Mouse (Mus musculus): ENCODE measurements around the gene Gli1. TPM values are rescaled to one million over a fixed set of nuclear protein-coding genes. Genes with fewer than 3 reads are reported as not detected.

Gli1 gene
- polyA plus RNA-seq (2015; fragmentation: Nextera tagmentation; extraction: Ambion mirVana): 3.3 and 4.1 TPM in 2 replicates

DNA sequence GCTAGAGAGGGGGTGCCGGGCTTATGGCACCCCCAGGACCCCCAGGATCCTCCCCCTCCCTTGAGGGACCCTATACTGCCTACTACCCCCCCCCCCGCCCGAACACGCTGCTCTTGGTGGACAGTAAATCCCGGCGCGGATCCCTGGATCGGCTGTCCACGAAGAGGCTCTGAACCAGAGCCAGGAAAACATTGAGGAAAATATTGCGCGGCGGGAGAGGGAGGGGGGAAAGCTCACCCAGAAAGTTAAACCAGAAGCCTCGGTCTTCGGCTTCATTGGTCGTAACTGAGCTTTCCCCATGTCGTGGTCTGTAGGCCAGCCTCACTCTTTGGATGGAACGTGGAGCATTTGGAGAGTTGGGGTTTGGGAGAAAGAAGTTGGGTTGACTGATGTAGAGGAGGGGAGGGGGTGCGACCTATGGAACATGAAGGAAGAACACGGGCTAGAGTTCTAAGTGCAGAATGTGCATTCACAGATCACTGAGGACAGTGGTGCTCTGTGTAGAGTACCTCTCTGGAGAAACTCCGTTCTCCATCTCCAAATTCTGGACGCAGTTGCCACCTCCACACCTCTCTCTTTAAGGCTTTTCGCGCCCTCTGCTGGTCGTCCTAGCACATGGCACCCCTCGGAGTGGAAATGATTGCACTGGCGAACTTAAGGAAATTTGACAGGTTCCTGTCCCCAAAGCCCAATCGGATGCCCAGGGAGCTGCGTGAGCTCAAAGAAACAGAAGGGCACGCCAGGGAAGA lies at the start of gene Gli1:
Gene Gli1, minus strand, starts transcription at position 84 of the 749 bp plus-strand sequence.
- H3K9me3 ChIP-seq (replicated peaks; ENCODE audit: low read length): no peaks in the 10 kb centered on the region
- H3K4me2 ChIP-seq (ENCODE audit: low read length): peak within 1 kb of the TSS; percentile 86
- 0 out of 2 replicates have a peak, but pooled peaks cover 7% of the 10 kb centered on the region for H3K27me3 ChIP-seq (ENCODE audit: insufficient read depth, low read length)
- WGBS: under 1% methylated on average over 29 of the region's 29 CpGs
- DNase-seq (ENCODE audit: low spot score) (peak; percentile 91), ATAC-seq (replicated peaks; ENCODE audit: low FRiP score, low read depth) (0 out of 2 replicates have a peak, but pooled peaks have one; percentile 17)
- H3K36me3 ChIP-seq (ENCODE audit: insufficient read depth, low read length): no peaks in the 10 kb centered on the region
- TF ChIP-seq CTCF (IDR thresholded peaks at IDR 0.05; ENCODE audit: low read depth): peak; percentile 94
- H3K9ac ChIP-seq (ENCODE audit: low read depth, low read length): peak within 1 kb of the TSS; percentile 50
- H3K27ac ChIP-seq: peak within 1 kb of the TSS; percentile 89
- peaks cover 7% of the 10 kb centered on the region; the same call in 1 of the 2 replicates for H3K4me1 ChIP-seq (replicated peaks; ENCODE audit: insufficient read depth, low read length)
- peak within 1 kb of the TSS; percentile 47 for H3K4me3 ChIP-seq (replicated peaks; ENCODE audit: low read depth, low read length)

DNA sequence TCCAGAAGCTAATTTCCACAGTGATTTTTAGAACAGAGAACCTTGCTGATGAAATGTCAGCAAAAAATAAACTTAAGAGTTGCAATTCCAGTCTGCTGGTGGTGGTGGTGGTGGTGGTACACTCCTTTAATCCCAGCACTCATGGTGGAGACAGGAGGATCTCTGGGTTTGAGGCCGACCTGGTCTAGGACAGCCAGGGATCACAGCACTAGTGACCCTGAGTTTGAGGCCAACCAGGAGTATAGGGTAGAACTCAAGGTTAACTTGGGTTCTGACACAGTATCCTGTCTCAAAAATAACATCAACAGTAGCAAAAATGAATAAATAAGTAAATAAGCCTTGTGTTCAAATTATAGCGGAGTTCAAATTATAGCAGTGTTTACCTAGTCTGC lies 40.0 kb upstream of the Gli1 start:
- H3K27me3 ChIP-seq (ENCODE audit: insufficient read depth, low read length): no peaks in the 10 kb centered on the region
- no peaks in the 10 kb centered on the region for H3K9me3 ChIP-seq (replicated peaks; ENCODE audit: low read length)
- H3K36me3 ChIP-seq (ENCODE audit: insufficient read depth, low read length): no peaks in the 10 kb centered on the region
- peaks cover 7% of the 10 kb centered on the region for H3K4me1 ChIP-seq (replicated peaks; ENCODE audit: insufficient read depth, low read length)
- H3K4me2 ChIP-seq (ENCODE audit: low read length): peak overlapping the region; percentile 68
- H3K27ac ChIP-seq: peak overlapping the region; percentile 97
- ATAC-seq (replicated peaks; ENCODE audit: low FRiP score, low read depth) (no peak), DNase-seq (ENCODE audit: low spot score) (peak; percentile 14)
- 51% methylated on average over 2 of the region's 2 CpGs for WGBS
- peak overlapping the region; percentile 98; the same call in 1 of the 2 replicates for H3K9ac ChIP-seq (ENCODE audit: low read depth, low read length)
- peak overlapping the region; percentile 70 for H3K4me3 ChIP-seq (replicated peaks; ENCODE audit: low read depth, low read length)
- no peak for TF ChIP-seq CTCF (IDR thresholded peaks at IDR 0.05; ENCODE audit: low read depth)

DNA sequence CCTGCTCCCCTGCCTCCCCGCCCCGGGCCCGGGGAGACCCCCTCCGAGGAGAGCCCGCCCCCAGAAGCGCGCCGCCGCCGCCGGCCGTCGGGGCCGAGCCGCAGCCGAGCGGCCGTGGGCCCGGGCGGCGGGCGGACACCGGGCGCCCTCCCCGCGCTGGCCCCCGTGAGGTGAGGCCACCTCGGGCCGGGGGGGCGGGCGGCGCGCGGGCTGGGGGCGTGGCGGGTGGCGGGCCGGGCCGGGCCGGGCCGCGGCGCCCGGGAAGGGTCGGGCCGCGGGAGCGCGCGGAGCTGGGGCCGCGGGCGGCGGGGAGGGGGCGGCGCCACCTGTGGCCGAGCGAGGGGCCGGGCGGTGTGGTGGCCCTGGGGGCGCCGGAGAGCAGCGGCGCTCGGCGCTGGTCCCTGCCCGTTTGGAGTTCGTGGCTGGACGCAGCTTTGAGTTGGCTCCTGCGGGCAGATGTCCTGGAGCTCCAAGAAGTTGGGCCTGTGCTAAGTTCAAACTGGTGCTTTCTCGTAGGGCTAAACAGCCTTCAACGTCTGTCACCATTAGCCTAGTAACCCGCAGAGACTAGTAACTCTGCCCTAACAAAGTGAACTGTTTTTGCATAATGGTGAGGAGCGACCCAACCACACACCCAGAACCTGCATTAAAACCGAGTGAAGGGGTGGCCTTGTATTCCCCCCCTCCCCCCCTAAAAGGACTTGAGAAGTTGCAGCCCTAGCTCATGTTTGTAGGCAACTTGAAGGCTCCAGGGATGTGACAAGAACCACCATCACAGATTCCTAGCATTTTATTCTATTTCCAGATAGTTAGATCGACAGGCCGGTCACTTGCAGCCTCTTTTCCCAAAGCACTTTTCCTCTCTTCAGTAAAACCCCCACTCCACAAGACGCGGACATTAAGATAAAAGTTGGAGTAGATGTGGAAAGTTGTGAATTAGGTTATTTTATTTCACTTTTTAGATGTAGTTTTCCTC lies 39.3 kb upstream of the Gli1 start:
- peak; percentile 28; the same call in 1 of the 2 replicates for TF ChIP-seq CTCF (IDR thresholded peaks at IDR 0.05; ENCODE audit: low read depth)
- peak; percentile 79 for DNase-seq (ENCODE audit: low spot score)
- Histone ChIP-seq H3K36me3 (ENCODE audit: insufficient read depth, low read length) (no peaks in the 10 kb centered on the region), H3K27me3 (ENCODE audit: insufficient read depth, low read length) (no peaks in the 10 kb centered on the region), H3K4me2 (ENCODE audit: low read length) (peak overlapping the region; percentile 68), H3K9me3 (replicated peaks; ENCODE audit: low read length) (no peaks in the 10 kb centered on the region), H3K9ac (ENCODE audit: low read depth, low read length) (peak overlapping the region; percentile 98), H3K4me3 (replicated peaks; ENCODE audit: low read depth, low read length) (peak overlapping the region; percentile 70), H3K27ac (peak overlapping the region; percentile 97), H3K4me1 (replicated peaks; ENCODE audit: insufficient read depth, low read length) (peaks cover 7% of the 10 kb centered on the region)
- under 1% methylated on average over 40 of the region's 79 CpGs for WGBS
- peak; percentile 83 for ATAC-seq (replicated peaks; ENCODE audit: low FRiP score, low read depth)

DNA sequence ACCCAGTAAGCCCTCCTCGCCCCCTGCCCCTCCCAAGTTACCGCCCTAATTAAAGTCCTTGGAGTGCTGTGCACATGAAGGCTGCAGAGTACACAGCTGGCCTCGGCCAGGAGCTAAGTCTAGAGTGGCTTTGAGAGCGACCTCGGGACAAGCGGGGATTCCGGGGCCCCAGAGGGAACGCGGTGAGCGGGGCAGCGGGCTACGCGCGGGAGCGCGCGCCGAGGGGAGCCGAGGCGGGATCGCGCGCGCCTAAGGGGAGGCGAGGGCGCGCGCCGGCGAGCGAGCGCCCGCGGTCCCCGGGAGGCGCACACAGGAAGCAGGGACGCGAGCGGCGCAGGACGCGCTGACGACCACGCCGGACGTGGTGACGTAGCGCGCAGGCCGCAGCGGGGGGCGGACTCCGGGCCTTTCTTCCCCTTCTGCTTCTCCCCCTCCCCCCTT lies 38.5 kb upstream of the Gli1 start, which contains the start of gene R3hdm2:
Gene R3hdm2, plus strand, starts transcription at position 77 of the 441 bp plus-strand sequence.
- peak; percentile 97 for DNase-seq (ENCODE audit: low spot score)
- H3K27me3 ChIP-seq (ENCODE audit: insufficient read depth, low read length): no peaks in the 10 kb centered on the region
- H3K9me3 ChIP-seq (replicated peaks; ENCODE audit: low read length): no peaks in the 10 kb centered on the region
- peak within 1 kb of the TSS; percentile 97 for H3K27ac ChIP-seq
- H3K36me3 ChIP-seq (ENCODE audit: insufficient read depth, low read length): no peaks in the 10 kb centered on the region
- H3K4me2 ChIP-seq (ENCODE audit: low read length): peak within 1 kb of the TSS; percentile 68
- WGBS: under 1% methylated on average over 33 of the region's 53 CpGs
- peak within 1 kb of the TSS; percentile 98 for H3K9ac ChIP-seq (ENCODE audit: low read depth, low read length)
- H3K4me1 ChIP-seq (replicated peaks; ENCODE audit: insufficient read depth, low read length): peaks cover 7% of the 10 kb centered on the region
- peak; percentile 98 for ATAC-seq (replicated peaks; ENCODE audit: low FRiP score, low read depth)
- no peak for TF ChIP-seq CTCF (IDR thresholded peaks at IDR 0.05; ENCODE audit: low read depth)
- H3K4me3 ChIP-seq (replicated peaks; ENCODE audit: low read depth, low read length): peak within 1 kb of the TSS; percentile 70

DNA sequence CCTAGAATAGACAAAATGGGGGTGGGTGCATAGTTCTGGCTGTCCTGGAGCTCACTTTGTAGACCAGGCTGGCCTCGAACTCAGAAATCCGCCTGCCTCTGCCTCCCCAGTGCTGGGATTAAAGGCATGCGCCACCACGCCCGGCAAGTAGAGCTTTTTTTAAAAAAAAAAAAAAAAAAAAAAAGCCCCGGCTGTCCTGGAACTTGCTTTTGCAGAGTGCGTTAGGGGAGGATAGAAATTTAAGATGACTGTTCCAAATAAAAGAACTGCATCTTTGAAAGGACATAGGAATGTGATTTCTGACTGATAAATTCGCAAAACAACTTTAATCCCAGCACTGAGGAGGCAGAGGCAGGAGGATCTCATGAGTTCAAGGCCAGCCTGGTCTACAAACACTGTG lies 37.9 kb upstream of the Gli1 start:
- no peaks in the 10 kb centered on the region for H3K9me3 ChIP-seq (replicated peaks; ENCODE audit: low read length)
- peak overlapping the region; percentile 70 for H3K4me3 ChIP-seq (replicated peaks; ENCODE audit: low read depth, low read length)
- peaks cover 7% of the 10 kb centered on the region for H3K4me1 ChIP-seq (replicated peaks; ENCODE audit: insufficient read depth, low read length)
- no peaks in the 10 kb centered on the region for H3K36me3 ChIP-seq (ENCODE audit: insufficient read depth, low read length)
- 85% methylated on average over 8 of the region's 8 CpGs for WGBS
- no peaks in the 10 kb centered on the region for H3K27me3 ChIP-seq (ENCODE audit: insufficient read depth, low read length)
- peak overlapping the region; percentile 68 for H3K4me2 ChIP-seq (ENCODE audit: low read length)
- H3K9ac ChIP-seq (ENCODE audit: low read depth, low read length): peak overlapping the region; percentile 98; the same call in 1 of the 2 replicates
- TF ChIP-seq CTCF (IDR thresholded peaks at IDR 0.05; ENCODE audit: low read depth): no peak
- H3K27ac ChIP-seq: peak overlapping the region; percentile 97
- DNase-seq (ENCODE audit: low spot score) (no peak), ATAC-seq (replicated peaks; ENCODE audit: low FRiP score, low read depth) (no peak)

DNA sequence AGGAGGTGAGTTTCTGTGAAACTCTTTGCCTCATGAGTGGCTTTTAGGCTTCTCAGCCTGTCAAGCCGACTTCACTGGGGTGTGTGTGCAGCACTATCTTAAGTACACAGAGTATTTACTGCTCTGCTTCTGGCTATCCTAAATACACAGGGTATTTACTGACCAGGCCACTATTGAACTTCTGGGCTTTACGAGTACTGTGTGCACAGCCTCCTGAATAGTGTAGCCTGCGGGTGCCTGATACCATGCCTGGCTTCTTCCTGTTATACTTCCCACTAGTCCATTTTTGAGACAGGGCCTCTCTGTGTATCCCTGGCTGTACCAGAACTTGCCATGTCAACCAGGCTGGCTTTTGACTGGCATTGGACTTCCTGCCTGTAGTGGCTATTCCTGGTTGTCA lies 35.9 kb upstream of the Gli1 start:
- Histone ChIP-seq H3K9ac (ENCODE audit: low read depth, low read length) (no peak overlapping the region), H3K4me3 (replicated peaks; ENCODE audit: low read depth, low read length) (no peak overlapping the region), H3K9me3 (replicated peaks; ENCODE audit: low read length) (no peaks in the 10 kb centered on the region), H3K4me2 (ENCODE audit: low read length) (no peak overlapping the region), H3K4me1 (replicated peaks; ENCODE audit: insufficient read depth, low read length) (peaks cover 7% of the 10 kb centered on the region), H3K27me3 (ENCODE audit: insufficient read depth, low read length) (no peaks in the 10 kb centered on the region), H3K36me3 (ENCODE audit: insufficient read depth, low read length) (no peaks in the 10 kb centered on the region), H3K27ac (no peak overlapping the region)
- ATAC-seq (replicated peaks; ENCODE audit: low FRiP score, low read depth): no peak
- no peak for TF ChIP-seq CTCF (IDR thresholded peaks at IDR 0.05; ENCODE audit: low read depth)
- DNase-seq (ENCODE audit: low spot score): no peak
- WGBS: 65% methylated on average over 3 of the region's 3 CpGs

All from kidney, postnatal 0 days (tissue).